Mouse (Mus musculus) retina, embryonic 14.5 days (tissue): ENCODE measurements around the gene Ilk.
"Not testable (repeated sequence)": the region's sequence is repeated elsewhere in the genome, so short reads cannot be mapped to it uniquely, and the experiment has no call there.

Source experiments
- DNase-seq: peaks from one replicate; pipeline ENCODE4 v3.0.0-alpha.2; 2015; ENCODE audit warnings: low spot score

Gene Ilk

GRCm38 (mm10) chr7:105743246-105743925 is 7.0 kb downstream of the Ilk start:
- DNase-seq = not testable (repeated sequence)

- DNase-seq = peak; percentile 91
These were observed 7.7 kb downstream of the Ilk start, which contains the start of gene Taf10 for GRCm38 (mm10) chr7:105743926-105744590. Taf10 (minus strand) TSS chr7:105744361.

- no peak for DNase-seq
These were observed 11.4 kb downstream of the Ilk start for GRCm38 (mm10) chr7:105747776-105748175.

GRCm38 (mm10) chr7:105751491-105752433 is 15.4 kb downstream of the Ilk start, which contains the start of gene Tpp1:
Tpp1 (minus strand) TSS chr7:105752235.
- peak; percentile 94 for DNase-seq

DNA sequence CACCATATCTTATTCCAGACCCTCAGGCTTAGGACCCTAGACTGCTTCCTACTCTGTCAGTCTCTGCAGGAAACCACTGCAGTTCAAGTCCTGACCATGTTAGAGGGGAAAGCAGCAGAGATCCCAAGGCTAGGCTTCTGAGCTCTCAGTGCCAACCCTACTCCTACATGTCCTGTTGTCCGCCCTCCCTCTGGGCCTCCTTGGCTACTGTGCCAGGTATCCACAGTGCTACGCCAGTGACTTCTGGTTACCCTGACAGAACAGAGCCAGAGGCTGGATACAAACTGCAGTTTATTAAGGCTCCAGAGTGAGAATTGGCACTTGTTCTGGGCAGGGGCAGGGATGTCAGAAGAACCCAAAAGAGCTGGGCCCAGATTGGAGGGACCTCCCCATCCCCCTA is 16.3 kb downstream of the Ilk start:
- no peak for DNase-seq

GRCm38 (mm10) chr7:105753281-105753680 is 16.9 kb downstream of the Ilk start:
- DNase-seq = no peak

GRCm38 (mm10) chr7:105761813-105762484 is 25.6 kb downstream of the Ilk start:
- DNase-seq = no peak

DNA sequence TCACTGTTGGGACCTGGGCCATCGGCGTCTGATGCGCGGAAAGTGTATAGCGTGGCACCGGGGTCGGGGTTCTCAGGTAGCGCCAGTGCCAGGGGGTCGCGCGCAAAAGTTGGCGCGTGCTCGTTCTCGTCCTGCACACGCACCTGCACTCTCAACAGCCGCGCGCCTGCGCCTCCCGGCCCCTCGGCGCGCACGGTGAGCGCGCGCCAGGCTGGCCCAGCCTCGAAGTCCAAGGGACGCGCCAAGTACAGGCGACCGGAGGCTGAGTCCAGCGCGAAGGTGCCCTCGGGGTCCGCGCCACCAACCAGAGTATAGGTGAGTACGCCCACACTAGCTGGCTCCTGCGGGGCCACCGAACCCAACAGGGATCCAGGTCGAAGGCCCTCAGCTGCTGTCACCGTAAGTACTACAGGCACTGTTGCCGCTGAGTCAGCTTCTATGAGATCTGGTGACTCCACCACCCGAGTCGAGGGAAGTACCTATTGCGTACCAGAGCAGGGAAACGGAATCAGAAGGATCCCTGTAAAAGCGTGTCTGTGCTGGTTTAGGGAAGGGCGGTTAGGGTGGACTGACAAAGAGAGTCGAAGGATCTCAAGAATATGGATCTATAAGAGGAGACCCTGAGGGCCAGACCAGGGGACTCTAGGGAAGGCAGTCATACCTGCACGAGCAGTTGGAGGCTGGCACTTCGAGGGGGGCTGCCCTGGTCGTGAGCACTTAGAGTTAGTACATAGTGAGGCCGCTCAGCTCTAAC is 26.3 kb downstream of the Ilk start:
- no peak for DNase-seq

GRCm38 (mm10) chr7:105764331-105764730 is 27.9 kb downstream of the Ilk start:
- no peak for DNase-seq

DNA sequence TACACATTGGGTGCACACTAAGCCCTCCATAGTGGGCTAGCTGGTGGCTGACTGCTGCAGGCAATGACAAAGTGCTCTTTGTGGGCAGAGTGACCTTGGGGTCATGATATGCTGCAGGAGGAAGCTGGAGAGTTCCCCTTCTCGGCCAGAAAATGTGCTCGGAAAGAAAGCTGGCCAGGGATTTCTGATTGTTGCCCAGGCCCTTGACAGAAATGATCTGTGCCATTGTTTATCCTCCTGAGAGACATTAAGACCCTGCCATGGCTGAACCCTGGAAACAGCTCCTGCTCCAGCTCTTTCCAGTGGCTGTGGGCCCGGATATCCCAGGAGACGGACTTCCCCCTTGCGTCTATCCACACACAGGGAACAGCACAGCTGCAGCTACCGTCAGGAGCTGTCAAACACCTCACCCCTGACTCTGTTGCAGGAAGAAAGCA is 31.4 kb downstream of the Ilk start:
- DNase-seq = no peak

GRCm38 (mm10) chr7:105769959-105770358 is 33.6 kb downstream of the Ilk start:
- no peak for DNase-seq

- DNase-seq = no peak
These were observed 35.9 kb downstream of the Ilk start for GRCm38 (mm10) chr7:105772331-105772730.

DNA sequence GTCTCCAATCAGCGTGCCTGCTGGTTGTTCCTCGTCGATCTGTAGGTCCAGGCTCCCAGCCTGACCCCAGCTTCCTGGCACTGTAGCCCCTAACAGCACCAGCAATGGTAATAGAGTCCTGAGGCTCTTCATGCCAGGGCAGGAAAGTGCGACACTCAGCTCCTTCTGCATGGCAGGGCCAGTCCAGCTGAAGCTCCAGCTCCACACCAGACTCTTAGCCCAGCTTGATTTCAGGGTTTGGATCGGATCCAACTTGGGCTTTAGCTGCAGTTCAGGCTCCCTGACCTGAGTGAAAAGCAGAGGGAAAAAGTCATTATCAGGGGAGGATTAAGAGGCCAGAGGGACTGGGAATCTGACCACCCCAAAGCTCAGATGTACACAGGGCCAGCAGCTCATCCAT is 36.6 kb downstream of the Ilk start:
- DNase-seq = no peak

GRCm38 (mm10) chr7:105774661-105775060 is 38.3 kb downstream of the Ilk start:
- peak; percentile 60 for DNase-seq

DNA sequence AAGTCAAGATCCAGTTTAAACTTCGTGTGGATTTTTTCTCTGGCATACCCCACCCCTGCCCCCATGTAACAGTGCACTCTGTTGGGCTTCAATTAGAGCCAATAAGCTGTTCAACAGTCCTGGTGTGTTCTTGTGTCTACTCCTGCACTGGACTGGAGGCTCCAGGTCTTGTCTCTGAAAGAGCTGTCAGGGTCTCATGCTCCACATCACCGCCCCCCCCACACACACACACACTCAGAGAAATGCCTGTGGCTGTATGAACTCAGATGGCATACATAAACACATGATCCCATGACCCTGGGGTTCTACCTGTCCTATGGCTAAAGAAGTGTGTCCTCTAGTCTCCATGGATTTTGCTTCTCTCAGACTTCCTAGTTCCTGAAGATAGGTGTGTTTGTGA is 39.6 kb downstream of the Ilk start:
- no peak for DNase-seq

- no peak for DNase-seq
These were observed 40.9 kb downstream of the Ilk start for GRCm38 (mm10) chr7:105777316-105777715.

DNA sequence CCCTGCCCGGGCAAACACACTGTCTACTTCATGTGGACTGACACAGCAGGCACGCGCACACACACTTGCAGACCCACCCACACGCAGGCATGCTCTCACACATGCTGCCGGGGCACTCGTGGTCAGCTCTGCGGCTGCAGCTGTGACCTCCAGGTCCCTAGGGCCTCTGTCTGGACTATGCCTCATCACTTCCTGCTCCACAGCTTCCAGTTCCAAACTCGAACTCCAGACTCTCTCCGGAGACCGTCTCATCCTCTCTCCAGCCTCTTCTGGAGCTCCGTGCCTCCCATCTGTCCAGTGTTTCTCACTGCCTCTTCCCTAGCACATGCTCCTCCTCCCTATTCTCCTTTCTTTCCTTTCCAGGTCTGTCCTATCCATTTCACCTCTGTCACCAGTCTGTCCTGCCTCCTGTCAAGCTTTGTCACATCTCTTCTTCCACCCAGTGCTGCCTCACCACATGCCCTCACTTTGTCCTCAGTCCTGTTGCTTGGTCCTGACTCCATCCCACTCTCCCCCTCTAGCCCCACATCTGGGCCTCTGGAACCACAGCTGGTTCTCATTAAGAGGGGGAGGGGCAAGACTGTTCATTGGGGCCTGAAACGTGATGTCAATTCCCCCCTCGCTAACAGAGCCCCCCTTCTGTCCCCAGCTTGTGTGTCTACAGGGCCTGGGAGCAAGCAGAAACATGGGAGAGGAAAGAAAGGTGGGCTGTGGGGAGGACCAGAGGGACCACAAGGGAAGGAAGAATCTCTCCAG is 41.6 kb downstream of the Ilk start:
- DNase-seq = peak; percentile 30

DNA sequence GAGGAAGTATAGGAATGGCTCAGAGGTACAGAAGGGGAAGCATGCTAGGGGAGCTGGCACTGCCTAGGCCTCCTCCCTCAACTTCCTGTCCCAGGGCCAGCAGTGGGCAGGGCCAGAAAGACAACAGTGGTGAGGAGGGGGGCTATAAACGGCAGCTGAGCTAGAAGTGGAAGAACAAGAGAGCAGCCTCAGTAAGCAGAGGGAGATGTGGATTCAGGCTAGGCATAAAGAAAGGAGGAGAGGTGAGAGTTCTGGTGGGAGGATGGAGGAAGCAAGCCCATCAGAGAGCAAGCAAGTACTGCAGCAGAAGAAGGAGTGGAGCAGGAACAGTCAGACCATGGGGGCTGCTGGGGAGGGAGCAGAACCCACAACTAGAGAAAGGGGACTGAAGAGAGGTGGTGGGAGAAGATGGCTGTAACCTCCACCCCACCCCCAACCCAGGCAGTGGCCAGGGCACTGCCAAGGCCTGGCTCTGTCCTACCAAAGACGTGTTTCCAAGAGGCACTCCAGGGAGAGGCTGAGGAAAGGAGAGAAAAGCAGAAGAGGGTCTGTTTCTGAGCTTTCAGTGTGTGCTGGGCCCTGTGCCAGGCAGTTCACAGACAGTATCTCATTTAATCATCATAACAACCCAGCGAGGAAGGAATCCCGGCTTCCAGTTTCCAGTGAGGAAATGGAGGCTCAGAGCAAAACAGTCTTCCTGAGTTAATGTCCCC is 42.3 kb downstream of the Ilk start:
- no peak for DNase-seq

GRCm38 (mm10) chr7:105783861-105784260 is 47.5 kb downstream of the Ilk start:
- no peak for DNase-seq

DNA sequence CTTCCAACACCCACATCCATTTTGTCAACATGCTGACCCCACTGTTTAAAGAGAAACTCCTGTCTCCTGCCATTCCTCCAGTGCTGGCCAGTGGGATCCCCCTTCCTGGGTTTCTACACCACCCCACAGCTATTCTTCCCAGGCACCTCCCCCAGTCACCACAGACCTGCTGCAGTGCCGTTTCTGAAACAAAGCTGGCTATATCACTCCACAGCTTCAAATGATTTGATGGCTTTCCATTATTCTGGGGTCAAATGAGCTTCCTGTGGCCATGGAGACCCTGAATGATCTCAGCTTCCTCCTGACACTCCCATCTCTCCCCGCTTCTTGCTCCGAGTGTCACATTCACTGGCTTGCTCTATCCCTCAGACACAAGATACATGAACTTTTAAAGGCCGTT is 48.2 kb downstream of the Ilk start:
- DNase-seq = no peak
